Mouse (Mus musculus) limb, embryonic 15.5 days (tissue): ENCODE results near the gene Kif1bp. TPM values are rescaled to one million over a fixed set of nuclear protein-coding genes. Genes with fewer than 3 reads are reported as not detected.
"Not testable (repeated sequence)": the region's sequence is repeated elsewhere in the genome, so short reads cannot be mapped to it uniquely, and the experiment has no call there.

Source experiments
- ATAC-seq: fragments of 200-750 bp; cut with Nextera tagmentation; 2 replicates; pipeline ENCODE4 v1.8.0; 2017; ENCODE audit warnings: low read depth, moderate TSS enrichment; ENCODE audit not compliant: insufficient number of reproducible peaks, low FRiP score, low TSS enrichment
- H3K27ac ChIP-seq: fragments of 300-500 bp; sonication (generic); 2 replicates; pipeline ENCODE4 v1.5.1; 2015; ENCODE audit warnings: moderate library complexity, mild to moderate bottlenecking, inconsistent platforms
- H3K27me3 ChIP-seq: fragments of 300-500 bp; sonication (generic); 2 replicates; pipeline ENCODE4 v1.6.1; 2015; ENCODE audit warnings: inconsistent platforms
- H3K36me3 ChIP-seq: fragments of 300-500 bp; sonication (generic); 2 replicates; pipeline ENCODE4 v1.6.1; 2015; ENCODE audit warnings: inconsistent platforms
- H3K4me1 ChIP-seq: fragments of 300-500 bp; sonication (generic); 2 replicates; pipeline ENCODE4 v1.6.1; 2015; ENCODE audit warnings: inconsistent platforms
- H3K4me2 ChIP-seq: fragments of 300-500 bp; sonication (generic); 2 replicates; pipeline ENCODE4 v1.6.1; 2015; ENCODE audit warnings: mild to moderate bottlenecking, inconsistent platforms
- H3K4me3 ChIP-seq: fragments of 300-500 bp; sonication (generic); 2 replicates; pipeline ENCODE4 v1.5.1; 2015; ENCODE audit warnings: mild to moderate bottlenecking, inconsistent platforms
- H3K9ac ChIP-seq: fragments of 300-500 bp; sonication (generic); 2 replicates; pipeline ENCODE4 v1.6.1; 2015; ENCODE audit warnings: inconsistent platforms
- H3K9me3 ChIP-seq: fragments of 300-500 bp; sonication (generic); 2 replicates; pipeline ENCODE4 v1.6.1; 2016; ENCODE audit warnings: inconsistent platforms
- WGBS: fragments of 180-500 bp; shearing (Covaris S2); methylation state at CpG from one replicate; pipeline ENCODE4 v1.1.7; 2015; 5-methylcytosine and 5-hydroxymethylcytosine counted together
- polyA plus RNA-seq: library from polyadenylated mRNA; unstranded; fragments of >200 nt; fragmentation: Nextera tagmentation; extraction: Ambion mirVana; gene quantifications from 2 replicates; pipeline ENCODE4 v1.2.1, GENCODE M21; 2015

The Kif1bp gene
- polyA plus RNA-seq, 1 experiment from 2014 or later = 36.9 TPM

DNA sequence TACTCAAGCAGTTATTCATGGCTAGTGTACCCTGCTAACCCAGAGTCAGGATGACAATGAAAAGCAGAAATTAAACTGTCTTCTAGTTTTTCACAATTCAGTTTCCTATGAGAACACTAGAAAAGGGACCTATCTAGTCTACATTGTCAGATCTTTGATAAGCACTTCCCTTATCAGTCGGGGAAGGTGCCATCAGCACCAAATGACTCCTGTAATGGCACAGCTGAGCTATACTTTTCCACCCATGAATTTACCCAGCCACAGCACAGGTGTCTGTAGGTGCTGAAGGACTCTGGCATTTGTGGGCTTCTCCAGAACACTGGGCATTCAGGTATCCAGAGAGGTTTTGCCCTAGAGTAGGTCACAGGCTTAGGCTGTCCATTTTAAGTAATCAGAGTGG is 5.0 kb upstream of the Kif1bp start:
- ATAC-seq = no peak
- 85% methylated on average over 1 of the region's 1 CpGs for WGBS

DNA sequence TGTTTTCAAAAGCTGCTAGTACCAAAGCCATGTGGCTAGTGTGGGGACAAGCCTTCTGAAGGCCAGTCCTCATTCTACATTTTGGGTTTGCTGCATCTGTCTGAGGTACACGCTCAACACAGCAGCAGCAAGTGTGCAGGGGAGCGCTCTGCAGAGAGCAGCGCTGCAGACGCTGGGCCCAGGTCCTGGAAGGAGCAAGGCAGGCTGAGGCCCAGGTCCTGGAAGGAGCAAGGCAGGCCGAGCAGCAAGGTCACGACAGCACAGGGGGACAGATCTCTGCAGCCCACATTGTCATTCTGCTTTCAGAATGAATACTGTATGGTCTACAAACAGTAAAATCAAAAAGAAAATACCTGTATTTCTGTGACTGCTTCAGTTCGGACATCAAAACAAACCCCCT is 4.4 kb upstream of the Kif1bp start:
- Histone ChIP-seq H3K4me3 (no peak overlapping the region), H3K27ac (no peak overlapping the region), H3K27me3 (no peaks in the 10 kb centered on the region), H3K36me3 (peaks cover 69% of the 10 kb centered on the region), H3K9me3 (no peaks in the 10 kb centered on the region), H3K4me2 (no peak overlapping the region), H3K4me1 (peaks cover 2% of the 10 kb centered on the region), H3K9ac (no peak overlapping the region)
- 80% methylated on average over 7 of the region's 7 CpGs for WGBS
- ATAC-seq = no peak

More for the DNA sequence above, 5.0 kb upstream of the Kif1bp start:
- H3K9ac ChIP-seq = no peak overlapping the region
- no peaks in the 10 kb centered on the region for H3K4me1 ChIP-seq
- H3K4me3 ChIP-seq = no peak overlapping the region
- H3K9me3 ChIP-seq = no peaks in the 10 kb centered on the region
- H3K4me2 ChIP-seq = no peak overlapping the region
- no peaks in the 10 kb centered on the region for H3K27me3 ChIP-seq
- H3K27ac ChIP-seq = no peak overlapping the region
- H3K36me3 ChIP-seq = peaks cover 74% of the 10 kb centered on the region

DNA sequence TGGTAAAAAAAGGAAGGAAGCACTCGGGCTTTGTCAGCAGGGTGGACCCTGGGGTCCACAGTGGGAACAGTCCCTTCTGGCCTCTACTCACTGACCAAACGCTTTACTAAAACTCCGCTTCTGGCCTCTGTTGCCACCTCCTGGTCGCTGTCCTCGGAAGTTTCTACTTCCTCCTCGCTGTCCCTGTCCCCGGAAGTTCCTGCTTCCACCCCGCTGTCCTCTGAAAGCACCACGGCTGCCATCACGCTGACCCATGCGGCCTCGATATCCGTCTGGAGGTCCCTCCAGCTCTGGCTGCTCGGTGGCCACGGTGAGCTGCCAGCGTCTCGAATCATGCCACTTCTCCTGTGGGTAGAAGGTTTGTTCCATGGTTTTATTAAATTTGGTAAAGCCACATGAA is 4.0 kb upstream of the Kif1bp start:
- Histone ChIP-seq H3K9me3 (no peaks in the 10 kb centered on the region), H3K9ac (no peak overlapping the region), H3K4me2 (no peak overlapping the region), H3K4me3 (no peak overlapping the region), H3K27ac (no peak overlapping the region), H3K27me3 (no peaks in the 10 kb centered on the region), H3K36me3 (peaks cover 64% of the 10 kb centered on the region), H3K4me1 (peaks cover 7% of the 10 kb centered on the region)
- 89% methylated on average over 17 of the region's 17 CpGs for WGBS
- ATAC-seq = no peak

DNA sequence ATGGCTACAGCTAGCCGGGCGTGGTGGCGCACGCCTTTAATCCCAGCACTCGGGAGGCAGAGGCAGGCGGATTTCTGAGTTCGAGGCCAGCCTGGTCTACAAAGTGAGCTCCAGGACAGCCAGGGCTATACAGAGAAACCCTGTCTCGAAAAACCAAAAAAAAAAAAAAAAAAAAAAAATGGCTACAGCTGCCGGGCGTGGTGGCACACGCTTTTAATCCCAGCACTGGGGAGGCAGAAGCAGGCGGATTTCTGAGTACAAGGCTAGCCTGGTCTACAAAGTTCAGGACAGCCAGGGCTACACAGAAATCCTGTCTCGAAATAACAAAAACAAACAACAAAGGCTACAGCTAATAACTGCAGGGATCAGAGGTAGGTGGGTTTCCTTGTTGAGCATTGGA is 872 bp upstream of the Kif1bp start:
- not testable (repeated sequence) for H3K4me3 ChIP-seq, H3K9me3 ChIP-seq, H3K4me2 ChIP-seq, ATAC-seq, H3K9ac ChIP-seq, H3K27ac ChIP-seq, H3K27me3 ChIP-seq
- H3K4me1 ChIP-seq = peaks cover 15% of the 10 kb centered on the region
- 81% methylated on average over 12 of the region's 13 CpGs for WGBS
- peaks cover 50% of the 10 kb centered on the region for H3K36me3 ChIP-seq

DNA sequence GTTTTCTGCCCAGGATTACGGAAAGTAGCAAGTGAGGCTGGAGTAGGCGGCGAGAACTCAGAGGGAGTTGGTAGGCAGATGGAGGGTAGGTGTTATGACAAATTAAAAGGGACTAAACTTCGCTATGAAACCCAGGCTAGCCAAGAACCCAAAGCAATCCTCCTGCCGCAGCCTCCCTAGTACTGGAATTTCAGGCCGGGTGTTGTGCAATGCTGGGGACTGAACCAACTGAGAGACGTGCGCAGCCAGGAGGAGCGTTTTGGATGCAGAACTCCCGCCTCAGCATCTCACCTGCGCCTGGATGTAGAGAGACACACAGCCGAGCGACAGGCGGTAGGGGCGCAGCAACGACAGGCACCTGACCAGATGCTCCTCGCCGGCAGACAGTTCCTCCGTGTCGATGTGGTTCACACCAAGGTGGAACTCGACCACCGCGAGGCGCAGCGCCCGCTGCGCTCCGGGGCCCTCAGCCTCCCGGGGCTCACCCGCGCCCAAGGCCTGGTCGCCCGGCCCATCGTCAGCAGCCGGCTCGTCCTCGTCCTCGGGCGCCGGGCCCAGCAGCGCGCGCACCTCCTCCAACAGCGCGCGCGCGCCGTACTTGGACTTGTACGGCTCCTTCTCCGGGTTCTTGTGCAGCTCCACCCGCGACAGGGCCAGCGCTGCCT is 452 bp downstream of the Kif1bp start:
- peak; percentile 75; the same call in 1 of the 2 replicates for ATAC-seq

DNA sequence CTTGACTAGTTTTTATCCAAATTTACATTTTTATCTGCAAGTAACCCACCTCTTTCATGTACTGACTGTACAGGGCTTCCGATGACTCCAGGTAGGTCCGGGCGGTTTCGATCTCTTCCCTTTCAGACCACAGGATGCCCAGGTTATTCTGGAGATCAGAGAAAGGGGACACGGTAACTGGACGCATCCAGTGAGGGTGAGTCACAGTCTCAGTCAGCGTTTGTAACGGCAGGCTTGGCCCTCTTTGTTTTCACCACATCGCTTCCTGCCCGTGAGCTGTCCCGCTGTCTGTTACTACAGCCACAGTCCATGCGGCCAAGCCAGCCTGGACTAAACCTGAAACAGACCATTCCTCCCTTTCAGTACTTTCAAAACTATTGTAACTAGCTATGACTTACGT is 3.3 kb downstream of the Kif1bp start:
- no peak overlapping the region for H3K4me3 ChIP-seq
- no peaks in the 10 kb centered on the region for H3K9me3 ChIP-seq
- no peak overlapping the region for H3K4me2 ChIP-seq
- WGBS = 93% methylated on average over 13 of the region's 13 CpGs
- H3K27ac ChIP-seq = no peak overlapping the region
- H3K4me1 ChIP-seq = peaks cover 15% of the 10 kb centered on the region
- no peak for ATAC-seq
- peaks cover 45% of the 10 kb centered on the region for H3K36me3 ChIP-seq
- no peaks in the 10 kb centered on the region for H3K27me3 ChIP-seq
- H3K9ac ChIP-seq = no peak overlapping the region

More for the DNA sequence above, 452 bp downstream of the Kif1bp start:
- peaks cover 15% of the 10 kb centered on the region for H3K4me1 ChIP-seq
- no peaks in the 10 kb centered on the region for H3K9me3 ChIP-seq
- peak overlapping the region; percentile 96 for H3K4me3 ChIP-seq
- no peaks in the 10 kb centered on the region for H3K27me3 ChIP-seq
- H3K4me2 ChIP-seq = peak overlapping the region; percentile 82
- H3K27ac ChIP-seq = peak overlapping the region; percentile 80
- peaks cover 48% of the 10 kb centered on the region for H3K36me3 ChIP-seq
- under 1% methylated on average over 53 of the region's 54 CpGs for WGBS
- H3K9ac ChIP-seq = peak overlapping the region; percentile 76

DNA sequence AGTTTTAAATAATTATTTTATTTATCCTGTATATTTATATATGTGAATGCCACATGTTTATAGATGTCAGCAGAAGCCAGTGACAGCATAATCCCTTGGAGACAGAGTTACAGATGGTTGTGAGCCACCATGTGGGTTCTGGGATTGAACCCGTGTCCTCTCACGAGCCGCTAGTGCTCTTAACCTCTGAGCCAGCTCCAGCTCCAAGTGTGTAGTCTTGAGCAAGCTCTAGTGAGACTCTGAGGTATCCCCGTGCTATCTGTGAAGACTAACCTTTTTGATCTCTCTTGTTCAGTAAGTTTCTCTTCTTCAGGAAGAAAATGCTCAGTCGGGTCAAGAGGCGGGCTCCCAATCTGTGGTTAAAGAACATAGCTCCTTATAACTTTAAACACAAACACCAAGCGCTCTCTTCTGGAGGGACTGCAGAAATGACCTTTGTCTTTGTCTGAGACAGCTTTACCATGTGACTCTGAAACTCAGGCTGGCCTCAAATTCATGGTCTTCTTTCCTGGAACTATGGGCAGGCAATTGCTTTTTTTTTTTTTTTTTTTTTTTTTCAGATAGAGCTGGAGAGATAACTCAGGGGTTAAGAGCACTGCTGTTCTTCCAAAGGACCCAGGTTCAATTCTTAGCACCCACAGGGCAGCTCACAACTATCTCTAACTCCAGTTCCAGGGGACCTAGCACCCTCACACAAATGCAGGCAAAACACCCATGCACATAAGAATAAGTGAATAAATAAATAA is 8.0 kb downstream of the Kif1bp start:
- no peak for ATAC-seq
- Histone ChIP-seq H3K27ac (no peak overlapping the region), H3K9ac (no peak overlapping the region)

DNA sequence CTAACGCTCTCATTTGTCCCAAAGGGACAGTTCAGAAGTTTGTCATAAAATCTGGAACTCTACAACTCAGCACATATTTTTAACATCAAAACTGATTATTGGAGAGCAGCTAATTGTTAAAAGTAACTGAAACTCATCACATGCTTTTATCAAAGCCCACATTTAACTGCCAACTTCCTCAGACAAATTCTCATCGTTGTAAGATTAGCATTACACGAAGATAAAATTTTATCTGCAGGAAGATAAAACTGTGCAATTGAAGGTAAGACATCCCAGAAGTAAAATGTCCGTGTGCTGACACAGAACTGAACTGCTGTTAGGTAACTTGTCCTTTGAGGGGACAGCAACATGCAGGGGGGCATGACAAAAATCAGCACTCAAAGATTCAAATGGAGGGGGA is 9.4 kb downstream of the Kif1bp start:
- H3K4me3 ChIP-seq = no peak overlapping the region
- H3K27ac ChIP-seq = no peak overlapping the region
- no peak for ATAC-seq
- no peak overlapping the region for H3K4me2 ChIP-seq
- H3K4me1 ChIP-seq = no peaks in the 10 kb centered on the region
- 88% methylated on average over 4 of the region's 4 CpGs for WGBS
- no peaks in the 10 kb centered on the region for H3K9me3 ChIP-seq
- H3K36me3 ChIP-seq = peaks cover 89% of the 10 kb centered on the region
- no peaks in the 10 kb centered on the region for H3K27me3 ChIP-seq
- no peak overlapping the region for H3K9ac ChIP-seq

More for the DNA sequence above, 8.0 kb downstream of the Kif1bp start:
- H3K9me3 ChIP-seq = no peaks in the 10 kb centered on the region
- WGBS = 93% methylated on average over 7 of the region's 7 CpGs
- no peaks in the 10 kb centered on the region for H3K4me1 ChIP-seq
- H3K27me3 ChIP-seq = no peaks in the 10 kb centered on the region
- H3K36me3 ChIP-seq = peaks cover 83% of the 10 kb centered on the region
- no peak overlapping the region for H3K4me3 ChIP-seq
- no peak overlapping the region for H3K4me2 ChIP-seq

DNA sequence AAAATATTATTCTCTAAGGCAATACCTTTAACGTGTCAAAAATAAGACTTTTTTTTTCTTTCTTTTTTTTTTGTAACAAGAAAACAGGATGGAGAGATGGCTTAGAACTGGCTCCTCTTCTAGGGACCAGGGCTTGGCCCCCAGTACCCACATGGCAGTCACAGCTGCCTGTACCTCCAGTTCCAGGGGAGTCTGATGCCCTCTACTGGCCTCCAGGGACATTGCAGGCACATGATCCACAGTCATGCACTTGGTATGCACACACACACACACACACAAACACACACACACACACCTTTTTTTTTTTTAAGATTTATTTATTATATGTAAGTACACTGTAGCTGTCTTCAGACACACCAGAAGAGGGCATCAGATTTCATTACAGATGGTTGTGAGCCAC is 20.5 kb downstream of the Kif1bp start:
- no peak overlapping the region for H3K4me3 ChIP-seq
- no peaks in the 10 kb centered on the region for H3K27me3 ChIP-seq
- no peak overlapping the region for H3K4me2 ChIP-seq
- no peak for ATAC-seq
- no peak overlapping the region for H3K9ac ChIP-seq
- H3K27ac ChIP-seq = no peak overlapping the region
- no peaks in the 10 kb centered on the region for H3K4me1 ChIP-seq
- peaks cover 55% of the 10 kb centered on the region for H3K36me3 ChIP-seq
- WGBS = 92% methylated on average over 1 of the region's 1 CpGs
- H3K9me3 ChIP-seq = no peaks in the 10 kb centered on the region

DNA sequence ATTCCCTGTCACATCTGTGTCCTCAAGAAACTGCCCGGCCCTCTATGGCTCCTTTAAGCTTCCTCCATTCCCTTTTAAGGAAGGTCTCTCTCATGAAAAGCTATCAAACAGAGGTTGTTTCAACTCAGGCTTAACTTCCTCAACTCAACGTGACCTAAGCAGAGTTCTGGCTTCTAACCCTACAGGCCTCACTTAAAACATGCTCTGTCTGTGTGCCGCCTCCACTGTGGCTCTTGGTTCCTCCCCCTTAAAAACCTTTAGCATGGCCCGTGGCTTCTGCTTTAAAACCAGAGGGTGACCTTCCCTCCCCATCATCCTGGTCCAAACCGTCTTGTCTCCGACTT is 21.7 kb downstream of the Kif1bp start:
- Histone ChIP-seq H3K9me3 (no peaks in the 10 kb centered on the region), H3K4me1 (no peaks in the 10 kb centered on the region), H3K4me2 (no peak overlapping the region), H3K27ac (no peak overlapping the region), H3K4me3 (no peak overlapping the region), H3K9ac (no peak overlapping the region), H3K36me3 (peaks cover 43% of the 10 kb centered on the region), H3K27me3 (no peaks in the 10 kb centered on the region)
- no peak for ATAC-seq
- 84% methylated on average over 6 of the region's 6 CpGs for WGBS

DNA sequence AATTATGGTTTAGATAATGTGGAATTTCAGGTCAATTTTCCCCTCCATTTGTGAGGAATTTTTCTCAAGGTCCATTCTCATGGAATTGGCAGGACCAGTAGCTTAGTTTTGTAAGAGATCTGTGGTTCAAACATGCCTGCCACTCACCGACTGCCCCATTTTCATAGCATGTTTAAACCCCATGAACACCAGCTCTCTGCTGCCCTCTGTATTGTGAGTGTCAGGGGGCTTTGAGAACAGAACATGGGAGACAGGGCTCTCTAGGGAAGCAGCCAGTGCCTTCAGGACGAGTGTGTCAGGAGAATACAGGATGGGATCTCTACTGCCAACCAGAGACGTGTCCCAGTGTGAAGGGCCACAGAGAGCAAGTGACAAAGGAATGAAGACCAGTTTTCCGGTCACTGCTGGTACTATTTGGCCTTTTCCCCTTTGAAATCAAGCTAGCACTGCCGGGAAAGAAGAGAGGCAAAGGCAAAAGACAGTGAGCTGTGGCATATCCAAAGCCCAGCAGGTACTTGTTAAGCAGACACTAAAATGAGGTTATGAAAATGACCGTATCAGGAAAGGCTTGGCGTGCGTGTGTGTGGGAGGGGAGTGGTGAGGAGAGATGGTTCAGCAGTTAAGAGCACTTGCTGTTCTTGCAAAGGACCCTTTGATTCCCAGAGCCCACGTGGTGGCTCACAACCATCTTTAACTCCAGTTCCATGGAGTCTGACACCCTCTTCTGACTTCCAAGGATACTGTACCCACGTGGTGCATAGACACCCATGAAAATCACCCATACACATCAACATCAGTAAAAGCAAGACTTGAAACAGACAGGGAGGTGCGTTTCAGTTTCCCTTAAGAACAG is 22.3 kb downstream of the Kif1bp start:
- Histone ChIP-seq H3K9ac (no peak overlapping the region), H3K27me3 (no peaks in the 10 kb centered on the region), H3K4me2 (no peak overlapping the region), H3K4me1 (no peaks in the 10 kb centered on the region), H3K27ac (peak overlapping the region; percentile 2; the same call in 1 of the 2 replicates), H3K4me3 (no peak overlapping the region), H3K9me3 (no peaks in the 10 kb centered on the region), H3K36me3 (peaks cover 40% of the 10 kb centered on the region)
- ATAC-seq = no peak
- WGBS = 71% methylated on average over 11 of the region's 11 CpGs

DNA sequence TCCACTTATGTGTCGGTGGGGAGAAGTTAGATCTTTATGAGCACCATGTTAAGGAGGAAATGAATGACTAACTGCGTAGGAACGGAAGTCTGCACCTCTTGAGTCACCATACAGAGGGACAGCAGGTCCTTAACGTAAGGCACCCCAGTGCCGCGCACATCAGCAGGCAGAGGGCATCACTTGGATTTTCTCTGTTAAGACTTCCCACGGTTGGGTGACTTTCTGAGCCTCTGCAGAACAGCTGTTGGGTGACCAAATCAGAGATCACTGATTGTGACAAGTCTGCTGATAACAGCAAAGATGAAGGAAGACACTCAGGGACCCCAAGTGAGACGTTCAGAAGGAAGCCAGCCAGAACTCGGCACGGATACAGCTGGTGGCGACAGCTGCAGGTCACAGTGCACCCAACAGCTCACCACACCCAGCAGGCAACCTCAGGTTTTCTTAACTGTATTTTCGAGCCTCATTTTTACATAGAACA is 24.6 kb downstream of the Kif1bp start:
- Histone ChIP-seq H3K4me2 (no peak overlapping the region), H3K4me1 (no peaks in the 10 kb centered on the region), H3K9me3 (no peaks in the 10 kb centered on the region), H3K36me3 (peaks cover 17% of the 10 kb centered on the region; the same call in 1 of the 2 replicates), H3K27ac (no peak overlapping the region), H3K27me3 (no peaks in the 10 kb centered on the region), H3K4me3 (no peak overlapping the region), H3K9ac (no peak overlapping the region)
- WGBS = 80% methylated on average over 12 of the region's 12 CpGs
- ATAC-seq = no peak
